Mouse (Mus musculus) lung, postnatal 4 days (tissue): ENCODE measurements around the gene Celf6.
A peak's percentile ranks its signal among the peaks of the same experiment; 100 is the strongest.

Source experiments
- DNase-seq, 2 experiments: peaks; one replicate each; pipeline ENCODE4 v3.0.0; 2021

The Celf6 gene

DNA sequence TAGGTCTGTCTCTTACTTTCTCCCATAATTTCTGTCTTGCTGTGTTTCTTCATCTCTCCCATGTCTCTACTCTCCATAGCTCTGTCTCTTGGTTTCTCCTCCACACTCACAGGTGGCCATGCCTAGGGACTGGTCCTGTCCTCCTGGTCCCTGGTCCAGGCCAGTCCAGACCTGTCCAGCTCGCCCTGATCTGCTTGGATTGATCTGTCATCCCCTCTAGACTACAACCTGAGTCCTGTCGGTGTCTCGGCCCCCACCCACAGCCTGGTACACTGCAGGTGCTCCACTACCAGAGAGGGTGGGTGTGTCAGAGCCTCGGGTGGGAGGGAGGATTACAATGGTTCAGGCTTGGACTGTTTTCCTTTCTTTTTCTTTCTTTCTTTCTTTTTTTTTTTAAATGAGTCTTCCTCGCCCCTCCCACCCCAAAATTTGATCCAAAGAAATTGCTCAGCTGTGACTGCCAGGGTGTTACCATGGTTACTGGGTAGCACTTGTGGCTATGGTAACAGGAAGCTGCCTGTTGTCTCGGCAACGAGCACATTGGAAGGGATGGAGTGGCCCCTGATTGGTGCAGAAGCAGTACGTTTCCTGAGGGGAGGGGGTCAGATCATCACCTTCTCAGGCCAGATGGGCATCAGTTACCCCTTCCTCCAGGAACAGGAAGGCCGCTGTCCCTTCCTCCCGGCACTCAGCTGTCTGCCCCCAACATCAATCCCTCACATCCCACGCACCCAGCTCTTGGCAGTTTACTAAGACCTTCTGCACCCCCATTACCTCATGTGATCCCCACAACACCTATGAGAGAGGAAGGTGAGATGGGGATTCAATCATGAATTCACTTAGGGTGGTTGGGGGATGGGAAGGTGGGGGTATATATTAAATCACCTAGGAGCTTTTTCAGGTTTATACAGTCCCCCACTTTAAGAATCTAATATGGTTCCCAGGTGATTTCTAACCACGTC lies 11.3 kb downstream of the Celf6 start:
- DNase-seq, result no peak

DNA sequence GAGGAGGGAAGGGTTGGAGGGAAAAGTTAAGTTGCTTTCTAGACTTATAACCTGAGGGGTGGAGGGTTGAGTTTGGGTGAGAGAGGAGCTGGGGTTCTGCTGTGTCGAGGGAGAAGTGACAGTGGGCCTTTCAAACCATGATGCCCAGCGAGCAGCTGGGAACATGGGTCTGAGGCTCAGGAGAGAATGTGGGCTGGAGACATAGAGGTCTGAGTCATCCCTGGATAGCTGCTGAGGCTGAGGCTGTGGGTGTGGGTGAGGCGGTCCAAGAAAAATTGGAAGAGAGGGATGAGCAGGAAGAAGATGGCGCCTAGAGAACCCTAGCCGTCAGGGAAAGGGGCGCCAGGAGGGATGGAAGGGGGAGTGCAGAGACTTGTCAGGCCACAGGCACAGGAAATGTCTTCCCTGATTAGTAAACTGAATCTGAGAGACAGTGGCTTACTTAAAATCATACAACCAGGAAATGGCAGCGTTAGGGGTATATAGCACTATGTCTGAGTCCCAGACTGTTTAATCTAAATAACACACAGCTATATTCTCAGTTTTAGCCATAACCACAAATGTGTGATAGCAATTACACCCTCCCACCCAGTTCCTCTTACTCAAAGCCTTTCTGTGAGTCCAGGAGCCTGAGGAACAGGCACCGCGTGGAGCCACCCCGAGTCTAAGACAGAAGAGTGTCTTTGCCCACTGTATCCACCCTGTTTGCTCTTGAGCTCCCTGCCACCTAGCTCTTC lies 12.2 kb downstream of the Celf6 start:
- DNase-seq, result no peak

DNA sequence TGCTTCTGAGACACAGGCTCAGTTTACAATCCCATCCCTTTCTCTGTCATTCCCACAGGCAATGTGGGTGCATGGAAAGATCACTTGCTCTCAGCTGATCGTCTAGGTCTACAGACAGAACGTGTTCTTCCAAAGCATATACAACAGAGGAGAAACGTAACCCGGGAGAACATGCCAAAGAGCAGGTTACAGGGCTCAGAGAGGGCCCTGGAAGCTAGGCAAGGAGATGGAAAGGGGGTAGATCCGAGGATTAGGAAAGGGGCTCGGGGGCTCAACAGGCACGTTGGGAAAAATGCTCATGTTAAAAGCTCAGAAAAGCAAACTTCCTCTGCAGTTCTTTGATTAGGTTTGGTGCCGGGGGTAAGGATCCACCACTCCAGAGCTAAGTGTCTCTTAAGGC lies 23.9 kb downstream of the Celf6 start:
- DNase-seq, result no peak

DNA sequence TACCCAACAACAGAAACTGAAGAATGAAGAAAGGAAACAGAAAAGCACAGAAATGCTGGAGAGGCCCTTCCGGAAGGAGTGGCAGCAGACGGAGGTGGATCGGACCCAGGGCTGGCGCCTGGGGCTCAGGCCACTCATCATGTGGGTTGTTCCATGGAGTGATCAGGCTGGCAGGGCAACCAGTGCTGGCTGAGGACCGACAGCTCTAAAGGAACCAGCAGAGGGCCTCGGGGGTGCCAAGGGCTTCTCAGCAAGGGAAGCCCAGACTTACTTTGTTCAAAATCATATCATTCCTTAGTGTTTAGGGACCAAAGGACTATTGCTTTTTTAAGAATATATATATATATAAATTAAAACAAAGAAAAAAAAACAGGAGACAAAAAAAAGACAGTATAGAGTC lies 28.2 kb downstream of the Celf6 start:
- no peak for DNase-seq

DNA sequence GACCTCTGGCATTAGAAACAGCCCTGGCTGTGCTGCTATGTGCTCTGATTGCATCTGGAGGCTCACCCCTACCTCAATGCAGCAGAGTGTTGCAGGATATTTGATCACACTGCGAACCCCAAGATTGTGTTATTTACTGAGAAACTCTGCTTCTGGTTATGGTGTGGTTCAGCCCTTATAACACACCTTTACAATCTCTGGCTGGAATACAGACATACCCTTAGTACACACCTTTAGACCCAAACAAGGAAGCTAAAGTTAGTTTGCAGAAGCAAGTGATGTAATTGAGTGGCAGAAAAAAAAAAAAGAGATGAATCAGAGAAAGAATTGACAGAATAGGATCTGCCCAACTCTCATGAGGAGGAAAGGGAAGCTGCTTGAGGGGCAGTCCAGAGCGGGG lies 33.2 kb downstream of the Celf6 start:
- DNase-seq, result no peak

DNA sequence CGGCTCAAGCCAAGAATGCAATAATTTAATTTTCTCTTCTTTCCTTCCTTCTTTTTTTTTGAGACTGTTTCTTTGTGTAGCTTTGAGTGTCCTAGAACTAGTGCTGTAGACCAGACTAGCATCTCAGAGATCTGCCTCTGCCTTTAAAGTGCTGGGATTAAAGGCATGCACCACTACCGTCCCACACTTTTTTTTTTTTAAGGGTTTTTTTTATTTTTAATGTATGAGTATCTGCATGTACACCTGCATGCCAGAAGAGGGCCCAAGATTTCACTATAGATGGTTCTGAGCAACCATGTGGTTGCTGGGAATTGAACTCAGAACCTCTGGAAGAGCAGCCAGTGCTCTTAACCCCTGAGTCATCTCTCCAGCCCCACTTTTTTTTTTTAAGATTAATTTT lies 38.1 kb downstream of the Celf6 start:
- no peak for DNase-seq

DNA sequence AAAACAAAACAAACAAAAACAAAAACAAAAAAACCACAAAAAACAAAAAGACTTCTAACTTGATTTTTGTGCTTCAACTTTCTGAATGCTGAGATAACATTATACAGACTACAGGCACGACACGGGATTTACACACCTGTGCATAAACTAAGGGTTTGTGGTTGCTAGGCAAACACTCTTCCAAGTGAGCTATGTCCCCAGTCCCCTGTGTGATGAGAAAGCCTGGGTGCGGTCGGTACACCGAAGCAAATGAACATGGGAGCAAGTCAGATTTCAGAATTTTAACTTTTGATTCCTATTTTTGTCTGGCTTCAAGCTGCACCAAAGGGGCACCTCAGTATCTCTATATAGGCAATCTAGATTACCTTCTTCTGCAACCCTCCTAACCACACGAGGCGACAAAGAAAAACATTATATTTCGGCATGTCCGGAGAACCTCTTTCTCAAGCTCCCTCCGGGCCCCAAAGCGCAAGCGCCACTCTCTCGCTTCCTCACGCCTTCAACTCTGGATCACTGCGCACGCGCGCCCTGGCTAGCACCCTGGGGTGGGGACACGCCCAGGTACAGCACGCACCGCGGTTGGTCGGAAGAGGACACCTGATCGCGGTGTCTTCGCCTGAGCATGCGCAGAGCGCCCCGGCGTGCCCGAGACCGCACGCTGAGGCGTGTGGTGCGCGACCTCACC lies 39.0 kb downstream of the Celf6 start, which contains the start of gene Parp6:
Gene Parp6, plus strand, starts transcription at position 663 of the 685 bp plus-strand sequence.
- DNase-seq, result peak; percentile 100

DNA sequence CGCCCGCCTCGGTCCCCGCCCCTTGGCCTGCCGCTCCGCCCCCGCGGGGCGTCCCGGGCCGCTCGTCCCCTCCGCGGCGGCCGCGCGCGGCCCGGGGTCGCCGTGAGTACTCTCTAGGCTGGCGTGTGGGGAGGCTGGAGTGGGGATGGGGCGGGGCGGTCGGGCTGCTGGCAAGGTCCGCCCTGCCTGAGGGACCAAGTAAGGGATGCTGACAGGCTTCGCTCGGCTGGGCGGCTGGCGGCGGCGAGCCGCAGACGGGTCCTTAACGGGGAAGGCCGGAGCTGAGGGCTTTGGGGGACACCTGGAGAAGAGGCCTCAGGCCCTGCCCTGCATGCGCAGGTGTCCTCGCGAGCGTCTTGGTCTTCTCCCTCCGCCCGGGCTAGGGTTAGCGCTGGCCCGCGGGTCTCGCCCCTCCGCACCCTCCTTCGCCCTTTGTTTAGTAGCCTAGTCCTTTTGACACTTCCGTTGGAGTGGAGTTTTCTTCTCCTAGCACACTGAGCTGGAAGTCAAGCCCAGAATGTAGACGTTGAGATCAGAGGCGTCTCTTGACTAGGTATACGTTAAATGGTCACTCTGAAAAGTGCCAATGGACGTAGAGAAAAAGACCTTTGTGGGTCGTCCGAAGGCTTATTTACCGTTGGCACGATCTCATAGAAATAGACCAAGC lies 39.7 kb downstream of the Celf6 start:
- DNase-seq, result no peak

DNA sequence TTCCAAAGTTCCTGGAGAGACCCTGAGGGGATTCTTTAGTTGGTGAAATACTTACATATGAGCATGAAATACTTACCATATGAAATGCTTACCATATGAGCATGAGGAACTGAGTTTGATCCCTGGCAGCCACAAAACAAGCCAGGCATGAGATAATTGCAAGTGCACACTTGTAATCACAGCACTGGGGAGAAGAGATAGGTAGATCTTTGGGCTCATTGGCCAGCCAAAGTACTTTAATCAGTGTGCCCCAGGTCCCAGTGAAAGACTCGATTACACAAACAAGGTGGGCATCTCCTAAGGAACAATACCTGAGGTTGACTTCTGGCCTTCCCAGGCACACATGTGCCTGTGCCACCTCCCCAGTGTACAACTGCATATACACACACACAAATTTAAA lies 60.7 kb downstream of the Celf6 start:
- DNase-seq, result no peak

DNA sequence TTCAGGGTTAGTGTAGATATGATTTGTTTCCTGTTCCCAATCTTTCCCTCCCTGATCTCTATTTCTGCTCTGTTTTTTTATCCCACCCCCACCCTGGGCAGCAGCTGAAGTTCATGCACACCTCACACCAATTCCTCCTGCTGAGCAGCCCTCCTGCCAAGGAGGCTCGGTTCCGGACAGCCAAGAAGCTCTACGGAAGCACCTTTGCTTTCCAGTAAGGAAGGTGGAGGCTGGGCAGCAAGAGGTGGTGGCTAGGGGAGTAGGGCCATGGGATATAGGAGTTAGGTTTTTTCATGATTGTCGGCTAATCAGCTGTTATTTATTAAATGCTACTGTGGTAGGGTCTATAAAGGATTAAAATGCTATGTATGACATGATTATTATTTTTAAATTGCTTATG lies 62.2 kb downstream of the Celf6 start:
- no peak for DNase-seq

DNA sequence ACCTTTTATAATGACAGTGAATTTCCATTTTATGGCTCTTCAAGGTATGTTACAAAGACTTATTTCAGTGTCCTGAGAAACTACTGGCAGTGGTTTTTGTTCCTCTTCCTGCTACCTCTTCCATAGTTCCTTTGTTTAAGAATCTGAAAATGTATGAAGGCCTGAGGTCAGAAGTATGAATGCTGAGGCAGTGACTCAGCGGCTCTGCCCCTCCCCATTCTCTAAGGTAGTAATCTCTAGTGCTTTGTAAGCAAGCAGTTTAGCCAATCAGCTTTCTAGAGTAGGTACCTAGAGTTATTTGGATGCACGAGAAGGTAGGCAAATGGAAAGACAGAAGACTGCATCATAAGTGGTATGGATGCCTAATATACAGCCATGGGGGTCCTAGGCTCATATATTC lies 63.6 kb downstream of the Celf6 start:
- no peak for DNase-seq

DNA sequence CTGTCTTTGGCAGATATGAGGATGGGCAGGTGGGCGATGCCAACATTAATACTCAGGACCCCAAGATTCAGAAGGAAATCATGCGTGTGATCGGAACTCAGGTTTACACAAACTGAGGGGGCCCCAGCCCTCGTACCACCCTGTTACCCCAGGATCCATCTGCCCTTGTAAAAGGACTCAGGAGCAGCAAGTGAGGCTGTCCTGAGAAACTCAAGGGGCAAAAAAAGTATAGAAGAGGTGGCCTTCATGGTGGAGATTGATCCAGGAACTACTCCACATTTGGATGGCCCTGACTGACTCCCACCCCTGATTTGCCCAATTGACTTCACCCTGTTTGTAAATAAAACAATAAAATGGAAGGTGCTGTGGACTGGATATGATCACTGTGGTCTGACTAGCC lies 72.2 kb downstream of the Celf6 start:
- no peak for DNase-seq

DNA sequence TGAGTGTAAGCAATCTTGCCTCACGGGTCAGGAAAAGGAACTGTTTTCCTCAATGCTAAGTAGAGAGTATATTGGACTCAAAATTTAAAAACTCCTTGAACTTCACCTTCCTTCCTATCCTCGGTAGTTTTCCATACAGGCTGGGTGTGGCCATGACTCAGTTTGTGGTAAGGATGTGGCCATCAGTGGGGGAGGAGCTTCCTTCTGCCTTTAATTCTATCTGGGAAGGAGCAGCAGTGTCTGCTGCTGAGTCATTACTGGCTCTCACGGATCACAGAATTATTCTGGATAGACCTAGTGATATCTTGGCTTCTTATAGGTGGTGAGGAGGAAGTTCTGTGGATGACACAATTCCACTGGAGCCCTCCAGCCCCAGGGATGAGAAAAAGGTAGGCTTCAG lies 75.7 kb downstream of the Celf6 start:
- DNase-seq, result peak in 1 of 2 experiments; percentile 22

DNA sequence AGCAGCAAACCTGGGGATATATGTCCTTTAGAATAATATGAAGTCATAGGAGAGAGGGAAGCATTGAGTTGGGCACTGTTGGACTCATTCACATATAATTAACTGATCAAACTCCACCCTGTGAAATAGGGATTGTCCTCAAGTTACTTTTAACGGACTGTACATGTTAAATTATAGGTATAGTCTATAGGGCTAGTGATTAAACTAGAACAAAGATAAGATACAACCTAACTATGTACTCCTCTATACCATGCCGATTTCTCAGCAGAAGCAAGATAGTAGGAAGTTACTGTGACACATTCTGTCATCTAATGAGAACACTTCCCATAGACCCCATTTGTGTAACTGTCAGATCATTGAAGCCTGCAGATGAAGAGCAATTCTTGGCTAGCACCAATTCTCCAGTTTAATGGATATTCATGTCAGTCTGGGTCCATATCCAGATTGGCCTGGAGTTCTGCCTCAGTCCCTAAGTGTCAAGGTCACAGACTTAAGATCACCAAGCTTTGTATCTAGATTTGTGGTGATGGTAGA lies 76.8 kb downstream of the Celf6 start:
- no peak for DNase-seq

DNA sequence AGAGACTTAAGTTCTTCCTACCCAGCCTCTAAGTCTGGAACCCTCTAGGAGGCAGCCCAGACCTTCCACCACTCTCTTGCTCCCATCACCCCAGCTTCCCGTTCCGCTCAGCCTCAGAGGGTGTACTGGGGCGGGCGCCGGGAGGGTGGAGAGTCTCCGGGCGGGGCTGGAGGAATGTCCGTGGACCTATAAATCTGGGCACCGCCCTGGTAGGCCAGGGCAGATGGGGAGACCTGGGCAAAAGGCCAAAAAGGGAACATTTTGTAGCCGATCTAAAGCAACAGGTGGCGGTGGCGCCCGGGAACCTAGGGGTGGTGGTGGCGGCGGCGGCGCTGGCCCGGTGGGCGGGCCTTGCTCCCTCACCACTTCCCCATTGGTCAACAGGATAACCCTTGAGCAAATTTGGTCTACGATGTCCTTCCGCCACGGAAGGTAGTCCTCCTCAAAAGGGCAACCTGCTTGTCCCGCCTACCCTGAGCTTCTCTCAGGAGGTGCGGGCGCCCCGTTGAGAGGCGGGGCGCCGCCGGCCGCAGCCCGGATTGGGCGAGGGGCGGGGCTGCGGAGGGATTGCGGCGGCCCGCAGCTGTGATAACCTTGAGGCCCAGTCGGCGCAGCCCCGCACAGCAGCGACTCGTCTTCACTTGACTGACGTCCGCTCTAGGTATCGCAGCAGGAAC lies 78.4 kb downstream of the Celf6 start, which contains the start of gene Pkm:
Gene Pkm, plus strand, starts transcription at position 411 of the 677 bp plus-strand sequence.
- DNase-seq, result peak; percentile 97
